Mouse (Mus musculus) adrenal gland, adult 18-20 months (tissue): ENCODE measurements around the gene Tef. TPM values are rescaled to one million over a fixed set of nuclear protein-coding genes. Genes with fewer than 3 reads are reported as not detected.

Experiments used
- DNase-seq, 2 experiments: peaks; one replicate each; pipeline ENCODE4 v3.0.0; 2021 to 2022; ENCODE audit warnings: low spot score in 2 of 2
- long read RNA-seq, 2 experiments: library from polyadenylated mRNA; stranded (forward); transcript quantifications; one replicate each; pipeline ENCODE4 v2.0.0; 2021
- total RNA-seq, 2 experiments: library from RNA; stranded (reverse); gene quantifications; 1 replicate in 1 of 2; 2 replicates in 1 of 2; pipeline ENCODE4 v1.2.3; 2021

Tef gene
- 10 to 100 TPM; 45.0 to 46.9 TPM for total RNA-seq
- long read RNA-seq, experiment 1, full-length matches to known transcripts = 28 of 34 reads
- long read RNA-seq, experiment 1, partial matches to known transcripts = 0 of 34 reads
- long read RNA-seq, experiment 1, other reads (novel, unspliced or antisense) = 6 of 34 reads
- long read RNA-seq, experiment 2, full-length matches to known transcripts = 33 of 73 reads
- long read RNA-seq, experiment 2, partial matches to known transcripts = 37 of 73 reads
- long read RNA-seq, experiment 2, other reads (novel, unspliced or antisense) = 3 of 73 reads

GRCm38 (mm10) chr15:81802001-81802890 lies at the start of gene Tef:
TSS of gene Tef (plus strand) at chr15:81802421.
- peak; percentile 96 to 99 for DNase-seq

GRCm38 (mm10) chr15:81753669-81754068 lies 48.6 kb upstream of the Tef start:
- no peak for DNase-seq

- DNase-seq = no peak
Observed at GRCm38 (mm10) chr15:81758701-81759100, 43.5 kb upstream of the Tef start.

- no peak for DNase-seq
Observed at GRCm38 (mm10) chr15:81759542-81759941, 42.7 kb upstream of the Tef start.

GRCm38 (mm10) chr15:81760361-81761079 lies 41.7 kb upstream of the Tef start:
- DNase-seq = no peak

GRCm38 (mm10) chr15:81761381-81761780 lies 40.8 kb upstream of the Tef start:
- DNase-seq = no peak

GRCm38 (mm10) chr15:81761959-81762358 lies 40.3 kb upstream of the Tef start:
- DNase-seq = no peak

- DNase-seq = no peak
Observed at GRCm38 (mm10) chr15:81764573-81764972, 37.6 kb upstream of the Tef start.

GRCm38 (mm10) chr15:81765651-81766050 lies 36.6 kb upstream of the Tef start:
- DNase-seq = no peak

- DNase-seq = peak in 1 of 2 experiments; percentile 48
Observed at GRCm38 (mm10) chr15:81766439-81766838, 35.8 kb upstream of the Tef start.

- DNase-seq = no peak
Observed at GRCm38 (mm10) chr15:81769037-81769436, 33.2 kb upstream of the Tef start.

- DNase-seq = no peak
Observed at GRCm38 (mm10) chr15:81772431-81773120, 29.6 kb upstream of the Tef start.

GRCm38 (mm10) chr15:81774505-81775171 lies 27.6 kb upstream of the Tef start:
- DNase-seq = peak in 1 of 2 experiments; percentile 46

- no peak for DNase-seq
Observed at GRCm38 (mm10) chr15:81776631-81777422, 25.4 kb upstream of the Tef start.

GRCm38 (mm10) chr15:81781816-81782215 lies 20.4 kb upstream of the Tef start:
- DNase-seq = no peak

- DNase-seq = no peak
Observed at GRCm38 (mm10) chr15:81784762-81785161, 17.5 kb upstream of the Tef start.

GRCm38 (mm10) chr15:81785701-81786100 lies 16.5 kb upstream of the Tef start:
- no peak for DNase-seq

GRCm38 (mm10) chr15:81787525-81787924 lies 14.7 kb upstream of the Tef start:
- DNase-seq = no peak

GRCm38 (mm10) chr15:81792444-81792843 lies 9.8 kb upstream of the Tef start:
- DNase-seq = no peak

- DNase-seq = no peak
Observed at GRCm38 (mm10) chr15:81796228-81796627, 6.0 kb upstream of the Tef start.
